Mouse (Mus musculus) small intestine, adult 2 months (tissue): ENCODE results near the gene Hat1.

Experiments
- CTCF ChIP-seq: fragments of 200-500 bp; IDR thresholded peaks from 2 replicates; pipeline ENCODE4 v1.5.1; 2012; ENCODE audit warnings: low read depth, mild to moderate bottlenecking, control low read depth, inconsistent platforms, low read length, moderate library complexity, mixed read lengths; ENCODE audit not compliant: insufficient replicate concordance, insufficient read length; ENCODE audit errors: extremely low read depth
- POLR2A ChIP-seq: fragments of 200-500 bp; IDR thresholded peaks from 2 replicates; pipeline ENCODE4 v1.6.1; 2012; ENCODE audit warnings: low read depth, mild to moderate bottlenecking, control low read depth, inconsistent platforms, low read length, moderate library complexity

DNA sequence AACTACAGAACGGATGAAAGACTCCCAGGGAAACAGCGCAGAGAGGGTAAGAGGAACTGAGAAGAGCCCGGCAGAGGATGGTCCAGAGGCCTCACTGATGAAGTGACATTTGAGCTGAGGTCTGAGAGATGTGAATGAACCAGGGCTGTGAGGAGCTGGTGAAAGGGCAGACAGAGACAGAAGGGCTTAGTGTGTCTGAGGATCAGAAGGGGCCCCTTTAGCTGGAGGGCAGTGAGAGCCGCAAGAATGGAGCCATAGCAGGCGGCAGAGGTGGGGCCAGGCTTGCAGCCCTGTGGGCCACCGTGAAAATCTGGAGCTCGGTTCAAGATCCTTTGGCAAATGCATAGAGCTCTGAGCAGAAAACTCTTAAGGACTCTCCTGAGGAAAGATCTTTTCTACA, 91.2 kb downstream of the Hat1 start:
- no peak for TF ChIP-seq POLR2A
- no peak for TF ChIP-seq CTCF
